Mouse (Mus musculus): Measurements from ENCODE around the gene Krr1.

The Krr1 gene

DNA sequence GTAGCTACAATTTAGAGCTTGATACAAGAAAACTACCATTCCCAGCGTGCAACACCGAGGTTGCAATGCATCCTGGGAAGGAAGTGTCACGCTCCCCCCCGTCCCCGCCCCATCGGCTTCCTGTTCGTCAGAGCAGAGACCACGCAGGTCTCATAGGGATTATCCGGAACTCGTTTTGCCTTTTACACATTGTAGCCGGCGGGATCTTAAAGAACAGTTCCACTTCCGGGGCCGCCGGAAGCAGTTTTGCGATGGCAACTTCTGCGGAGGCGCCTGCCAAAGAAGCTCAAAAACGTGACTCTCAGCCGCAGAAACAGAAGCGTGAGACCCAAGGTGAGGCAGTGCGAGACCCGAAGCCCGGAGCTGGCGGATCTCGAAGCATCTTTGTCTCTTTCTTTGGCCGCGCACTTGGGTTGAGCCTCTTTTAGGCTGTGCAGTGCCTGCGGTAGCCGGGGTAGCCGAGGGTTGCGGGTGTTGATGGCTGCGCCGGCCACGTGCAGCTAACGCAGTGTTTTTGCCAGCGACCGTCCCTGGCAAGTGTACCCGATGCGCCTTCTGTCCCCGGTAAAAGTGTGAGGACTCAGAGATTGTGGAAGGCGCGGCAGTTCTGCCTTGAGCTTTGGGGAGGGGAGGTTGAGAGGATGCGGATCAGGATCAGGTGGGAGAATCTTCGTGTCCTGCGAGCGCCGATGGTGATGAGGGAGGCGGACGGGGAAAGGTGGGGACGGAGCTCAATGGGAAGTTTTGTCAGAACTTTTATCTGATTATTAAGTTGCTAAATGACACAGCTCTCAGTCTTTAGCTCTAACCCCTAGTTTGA is at the start of gene Krr1:
Gene Krr1 (plus strand): TSS at position 123 of the 820 bp plus-strand sequence.
- peak; percentile 41 for DNase-seq (ENCODE audit: low spot score)

DNA sequence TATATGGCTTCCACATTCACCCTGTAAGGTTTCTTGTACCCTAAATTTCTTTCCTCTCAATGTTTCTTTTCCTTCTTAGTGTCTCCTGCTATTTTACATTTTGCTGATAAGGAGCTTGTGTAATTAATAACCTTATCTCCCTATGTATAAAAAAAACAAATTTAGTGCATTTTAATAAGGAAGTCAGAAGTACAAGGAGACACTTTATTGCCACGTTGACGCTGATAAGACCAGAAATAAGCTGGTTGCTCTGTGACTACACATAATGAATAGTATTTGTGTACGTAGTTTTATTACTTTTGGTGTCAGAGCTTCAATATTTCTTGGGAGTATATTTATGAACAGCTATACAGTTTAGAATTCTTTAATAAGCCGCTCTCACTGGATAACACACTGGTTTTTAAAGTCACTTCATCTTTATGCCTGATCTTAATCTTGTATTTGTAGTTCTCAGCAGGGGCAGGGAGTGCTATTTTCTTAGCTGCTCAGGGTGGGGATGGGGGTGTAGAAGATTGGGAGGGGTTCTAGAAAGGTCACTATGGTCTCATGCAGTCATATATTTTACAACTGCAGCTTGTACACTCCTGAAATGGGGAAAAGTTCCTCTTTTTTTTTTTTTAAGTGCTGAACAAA is 48.8 kb upstream of the Krr1 start:
- no peak for DNase-seq (ENCODE audit: low spot score)

DNA sequence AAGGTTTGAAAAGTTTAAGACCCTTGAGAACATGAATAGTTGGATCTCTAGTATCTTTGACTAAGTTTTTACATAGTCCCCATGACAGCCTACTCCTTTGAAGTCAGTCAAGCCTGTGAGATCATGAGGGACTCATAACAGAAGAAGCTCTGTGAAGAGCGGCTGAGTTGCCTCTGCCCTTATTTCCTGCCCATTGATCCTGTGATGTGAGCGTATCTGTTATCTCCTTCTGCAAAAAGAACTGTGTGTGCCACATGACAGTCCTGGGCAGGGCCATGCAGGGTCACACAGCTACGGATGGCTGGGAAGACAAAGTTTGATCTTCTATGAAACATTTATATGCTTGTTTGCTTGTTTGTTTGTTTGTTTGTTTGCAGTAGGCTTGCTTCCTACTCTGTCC is 48.3 kb upstream of the Krr1 start:
- no peak for DNase-seq (ENCODE audit: low spot score)

DNA sequence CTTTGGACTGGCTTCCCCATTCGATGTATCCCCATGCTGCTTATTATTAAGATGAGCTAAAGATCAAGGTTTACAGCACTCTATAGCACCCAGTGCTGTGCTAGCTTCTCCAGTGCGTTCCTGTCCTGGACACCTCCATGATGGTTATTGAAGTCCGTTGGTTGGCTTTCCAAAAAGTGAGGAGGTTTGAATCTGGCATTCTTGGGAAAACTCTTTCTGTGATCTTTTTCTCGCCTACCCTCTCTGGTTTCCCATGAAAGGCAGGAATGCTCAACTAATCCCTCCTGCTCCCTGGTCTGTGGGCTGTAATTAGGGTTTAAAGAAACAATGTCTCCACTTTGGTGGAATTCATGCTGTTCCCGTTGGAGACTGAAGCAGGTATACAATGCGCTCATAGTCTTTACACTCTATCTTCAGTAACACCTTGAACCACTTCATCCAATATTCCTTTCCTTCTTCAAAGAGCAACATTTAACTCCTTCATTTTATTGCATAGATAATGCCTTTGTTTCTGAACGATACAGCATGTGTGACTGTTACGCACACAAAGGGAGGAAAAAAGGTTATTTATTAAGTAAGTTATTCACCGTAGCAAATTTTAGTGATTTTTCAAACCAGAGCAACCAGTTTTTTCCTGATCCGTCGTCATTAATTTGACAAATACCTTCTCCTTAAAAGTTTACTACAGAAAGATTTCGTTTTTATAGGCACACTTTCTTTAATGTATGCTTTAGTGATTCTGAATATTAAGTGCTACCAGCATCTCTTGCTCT is 47.6 kb upstream of the Krr1 start:
- DNase-seq (ENCODE audit: low spot score): no peak

DNA sequence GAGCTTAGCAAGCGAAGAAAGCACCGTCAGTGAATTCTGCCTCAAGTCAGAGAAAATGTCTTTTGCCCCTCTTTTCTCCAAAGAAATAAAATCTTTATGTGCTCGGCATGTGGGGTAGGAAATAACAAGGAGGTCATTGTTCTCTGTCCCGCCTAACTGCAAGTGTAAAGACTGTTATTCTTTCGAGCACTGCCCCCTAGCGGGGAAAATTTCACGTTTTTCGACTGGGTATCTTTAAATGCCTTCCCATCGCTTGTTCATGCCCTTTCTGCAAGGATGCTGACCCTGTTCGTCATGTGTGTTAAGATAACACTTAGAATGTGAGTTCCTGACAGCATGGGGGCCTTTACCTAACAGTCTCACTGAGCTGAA is 47.0 kb upstream of the Krr1 start:
- peak; percentile 69 for DNase-seq (ENCODE audit: low spot score)

DNA sequence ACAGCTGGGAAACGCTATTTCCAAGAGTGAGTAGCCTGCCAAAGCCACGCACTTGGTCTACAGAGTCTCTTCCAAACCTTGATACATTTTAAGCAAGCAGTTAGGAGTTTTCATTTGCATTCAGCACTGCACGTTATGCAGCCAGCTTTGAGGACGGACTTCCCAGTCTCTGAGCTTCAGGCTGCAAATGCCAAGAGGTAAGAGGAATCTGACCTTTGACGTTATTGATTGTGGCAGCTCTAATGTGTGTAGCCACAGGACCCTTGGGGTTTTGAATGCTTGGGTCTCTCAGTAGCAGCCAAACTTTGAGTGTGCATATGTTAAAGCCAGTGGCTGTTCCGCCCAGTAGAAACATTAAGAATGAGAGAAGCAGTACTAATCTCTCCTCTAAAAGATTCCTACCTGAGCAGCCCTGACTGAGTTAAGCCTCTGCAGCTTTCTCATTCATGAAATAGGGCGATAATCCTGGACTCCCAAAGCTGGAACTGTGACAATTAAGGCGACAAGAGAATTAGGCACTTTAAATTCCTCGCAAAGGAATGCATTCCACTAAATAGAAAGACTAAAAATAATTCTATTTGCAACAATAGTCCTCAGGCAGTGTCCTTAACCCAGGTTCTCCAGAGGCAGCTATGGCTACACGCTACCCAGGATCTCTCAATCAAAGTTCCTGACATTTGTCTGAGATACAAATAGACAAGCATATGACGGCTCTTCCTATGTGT is 39.7 kb upstream of the Krr1 start:
- no peak for DNase-seq (ENCODE audit: low spot score)

DNA sequence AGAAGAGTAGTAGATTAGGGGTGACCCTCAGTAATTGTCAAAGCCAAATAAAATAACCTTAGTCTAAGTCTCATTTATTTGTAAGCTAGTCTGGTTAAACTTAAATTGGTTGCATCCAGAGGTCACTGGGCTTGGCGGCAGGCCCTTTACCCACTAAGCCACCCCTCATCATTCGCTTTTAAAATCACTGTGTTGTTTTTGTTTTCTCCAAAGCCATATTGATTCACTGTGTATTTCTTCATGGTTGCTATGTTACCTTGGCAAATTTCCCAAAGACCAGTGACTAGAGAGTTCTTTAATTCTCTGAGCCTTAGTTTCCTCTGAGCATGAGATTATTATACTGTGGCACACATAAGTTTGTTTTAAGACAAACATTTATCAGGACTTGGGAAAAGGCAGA is 37.3 kb upstream of the Krr1 start:
- no peak for DNase-seq (ENCODE audit: low spot score)

DNA sequence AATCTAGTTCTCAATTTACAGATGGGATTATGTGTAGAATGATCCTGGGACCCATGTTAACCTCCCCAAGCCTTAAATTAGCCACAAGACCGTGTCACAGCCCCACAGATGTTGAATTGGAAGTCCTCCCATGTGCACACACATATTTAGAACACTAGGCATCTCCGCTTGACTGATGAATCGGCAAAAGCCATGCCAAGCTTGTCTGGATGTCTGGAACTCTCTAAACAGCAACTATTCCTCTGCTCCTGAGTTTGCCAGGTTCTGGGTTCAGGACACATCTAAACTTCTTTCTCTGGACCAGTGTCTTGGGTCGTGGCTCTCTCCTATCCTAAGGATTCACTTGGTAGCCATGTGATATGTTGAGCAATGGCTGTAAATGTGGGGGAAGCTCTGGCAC is 36.4 kb upstream of the Krr1 start:
- DNase-seq (ENCODE audit: low spot score): no peak

DNA sequence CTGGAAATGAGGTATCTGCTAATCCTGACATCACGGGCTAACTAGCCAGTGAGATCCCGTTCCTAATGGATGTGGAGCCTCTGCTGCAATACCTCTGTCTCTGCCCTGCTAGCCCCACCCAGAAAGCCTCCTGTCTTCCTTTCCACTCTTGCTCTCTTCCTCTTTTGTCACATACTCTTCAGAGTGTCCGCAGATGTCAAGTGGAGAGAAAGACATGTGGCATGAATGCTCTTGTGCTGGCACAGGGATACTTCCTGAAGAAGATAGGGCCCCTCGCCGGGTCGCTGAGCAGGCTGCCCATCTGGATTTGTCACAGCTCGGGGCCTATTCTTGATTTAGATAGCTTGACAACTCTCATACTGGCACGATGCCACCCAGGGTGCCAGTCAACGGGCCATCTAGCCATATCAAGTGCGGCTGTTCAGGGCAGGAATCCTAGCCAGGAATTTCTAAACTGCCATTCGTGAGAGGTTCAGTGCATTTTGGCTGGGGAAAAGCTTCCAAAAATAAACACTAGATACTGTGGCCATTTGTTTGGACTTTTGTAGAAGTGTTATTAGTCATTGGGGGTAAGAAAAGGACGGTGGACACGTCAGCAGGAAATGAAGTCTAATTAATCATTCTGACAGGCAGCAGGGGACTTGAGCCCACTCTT is 35.8 kb upstream of the Krr1 start:
- no peak for DNase-seq (ENCODE audit: low spot score)

DNA sequence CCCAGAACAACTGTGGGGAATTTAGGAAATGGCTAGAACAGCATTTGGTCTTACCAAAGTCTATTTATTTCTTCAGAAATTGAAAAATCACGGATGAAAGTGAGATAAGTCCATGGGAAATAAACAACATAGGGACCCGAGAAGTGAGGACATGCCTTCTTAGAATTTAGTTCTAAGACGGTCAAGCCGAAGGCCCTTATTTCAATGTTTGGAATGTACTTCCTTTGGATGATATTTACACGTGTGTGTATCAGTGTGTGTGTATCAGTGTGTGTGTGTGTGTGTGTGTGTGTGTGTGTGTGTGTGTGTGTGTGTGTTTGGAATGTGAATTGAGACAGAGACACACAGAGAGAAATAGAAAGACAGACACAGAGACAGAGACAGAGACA is 35.3 kb upstream of the Krr1 start:
- DNase-seq (ENCODE audit: low spot score): no peak

DNA sequence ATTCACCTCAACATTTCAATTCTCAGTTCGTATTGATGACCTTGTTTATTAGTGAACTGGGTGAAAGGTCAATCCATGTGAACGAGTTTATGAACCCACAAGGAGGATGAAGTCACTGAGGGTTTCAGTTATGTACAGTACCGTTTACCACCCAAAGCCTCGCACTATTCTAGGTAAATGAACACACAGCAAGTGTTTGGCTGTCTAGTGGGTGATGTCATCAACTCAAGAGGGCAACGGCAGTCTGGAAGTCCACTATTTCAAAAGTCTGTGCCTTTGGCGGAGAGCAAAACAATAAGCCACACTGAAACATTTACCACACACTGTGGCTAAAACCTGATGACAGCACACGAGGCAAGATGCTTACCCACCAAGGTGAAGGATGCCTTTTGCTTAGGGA is 29.4 kb upstream of the Krr1 start:
- no peak for DNase-seq (ENCODE audit: low spot score)

DNA sequence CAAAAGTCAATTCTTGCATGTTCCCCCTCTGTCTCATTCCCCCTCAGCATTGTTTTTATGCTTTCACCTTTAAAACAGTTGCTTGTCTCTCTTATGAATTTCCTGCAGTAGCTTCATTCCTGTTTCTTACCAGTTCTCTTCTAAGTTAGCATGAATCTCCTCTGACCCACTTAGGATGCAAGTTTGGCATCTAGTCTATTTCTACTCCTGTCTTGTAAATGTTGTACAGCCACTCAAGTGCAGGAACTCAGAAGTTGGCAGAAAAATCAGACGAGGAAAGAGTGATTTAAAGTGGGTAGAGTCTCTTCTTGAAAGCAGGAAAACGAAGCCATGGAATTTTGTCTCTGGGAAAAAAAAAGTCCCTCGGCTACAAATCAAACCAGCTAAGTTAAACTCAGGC is 26.9 kb upstream of the Krr1 start:
- DNase-seq (ENCODE audit: low spot score): no peak

DNA sequence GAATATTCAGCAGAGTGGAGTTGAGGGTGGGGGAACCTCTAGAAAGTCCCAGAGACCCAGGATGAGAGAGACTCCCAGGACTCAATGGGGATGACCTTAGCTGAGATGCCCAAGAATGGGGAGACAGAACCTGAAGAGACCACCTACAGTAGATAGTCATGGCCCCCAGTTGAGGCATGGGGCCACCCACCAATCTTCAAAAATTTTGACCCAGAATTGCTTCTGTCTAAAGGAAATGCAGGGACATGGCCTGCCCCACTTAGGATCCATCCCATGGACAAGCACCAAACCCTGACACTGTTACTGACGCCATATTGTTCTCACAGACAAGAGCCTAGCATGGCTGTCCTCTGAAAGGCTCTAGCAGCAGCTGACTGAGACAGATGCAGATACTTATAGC is 24.4 kb upstream of the Krr1 start:
- DNase-seq (ENCODE audit: low spot score): no peak

DNA sequence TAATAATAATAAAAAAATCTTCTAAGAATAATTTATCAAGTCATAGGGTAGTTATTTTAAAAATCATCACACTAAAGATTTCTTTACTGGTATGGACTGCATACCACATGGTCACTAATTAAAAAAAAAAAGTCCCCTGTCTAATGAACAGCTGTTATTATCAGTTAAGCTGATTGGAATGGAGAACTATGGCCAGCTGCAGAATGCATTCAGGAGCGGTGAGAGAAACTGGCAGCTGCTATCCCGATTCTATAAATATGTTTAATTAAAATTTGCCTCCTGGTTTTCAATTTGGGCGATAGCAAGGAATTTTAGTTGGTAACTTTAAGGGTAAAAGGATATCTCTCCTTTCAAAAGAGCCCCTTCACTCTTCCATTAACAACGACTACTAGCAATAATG is 23.5 kb upstream of the Krr1 start:
- no peak for DNase-seq (ENCODE audit: low spot score)

DNA sequence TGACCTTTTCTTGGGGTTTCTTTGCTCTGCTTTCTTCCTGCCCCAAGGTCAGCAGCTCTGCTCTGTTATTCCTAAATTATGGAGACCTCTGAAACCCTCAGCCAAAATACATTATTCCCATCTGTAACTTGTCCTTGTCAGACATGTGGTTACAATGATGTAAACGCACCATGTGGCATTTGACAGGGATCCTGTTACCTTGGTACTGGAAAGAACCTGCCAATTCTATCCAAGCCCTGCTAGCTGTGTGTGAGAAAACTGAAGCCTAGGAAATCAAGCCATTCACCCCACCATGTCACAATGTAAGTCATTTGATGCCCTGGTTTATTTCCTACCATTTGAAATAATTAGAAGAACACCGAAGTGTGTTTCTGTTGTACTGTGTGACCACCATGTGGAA is 16.6 kb upstream of the Krr1 start:
- no peak for DNase-seq (ENCODE audit: low spot score)

DNA sequence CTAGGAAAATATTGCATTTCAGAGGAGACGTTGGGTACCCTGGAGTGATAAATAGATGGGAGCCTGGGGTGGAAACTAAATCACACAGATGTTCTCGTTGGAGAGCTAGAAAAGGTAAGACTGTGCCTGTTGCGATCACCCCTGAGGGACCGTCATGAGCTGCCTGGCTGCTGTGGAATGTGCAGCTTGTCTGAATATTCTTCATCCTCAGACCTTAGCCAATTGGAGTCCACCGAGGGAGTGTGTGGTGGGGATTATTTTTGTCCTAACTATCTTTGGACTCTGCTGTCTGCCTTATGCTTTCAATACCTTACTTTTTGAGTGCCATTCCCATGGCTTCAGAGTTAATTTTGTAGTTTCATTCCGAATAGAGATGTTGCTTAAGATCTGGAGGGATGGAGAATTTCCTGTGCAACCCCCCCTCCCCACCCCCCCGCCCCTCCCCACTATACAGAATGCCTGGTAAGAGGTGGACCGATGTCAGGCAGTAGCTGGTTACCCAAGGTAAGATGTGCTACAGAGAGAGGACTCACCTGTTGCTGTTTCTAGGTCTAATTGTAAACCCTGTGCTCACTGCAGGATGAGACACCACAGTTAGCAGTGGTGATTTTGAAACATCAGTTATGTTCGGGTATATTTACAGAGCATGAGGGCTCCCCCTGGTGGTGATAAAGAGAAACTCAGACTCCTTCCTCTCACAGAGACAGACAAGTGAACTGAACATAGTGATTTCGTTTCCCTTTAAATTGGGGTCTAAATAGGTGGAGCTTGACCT is 15.0 kb upstream of the Krr1 start:
- no peak for DNase-seq (ENCODE audit: low spot score)

DNA sequence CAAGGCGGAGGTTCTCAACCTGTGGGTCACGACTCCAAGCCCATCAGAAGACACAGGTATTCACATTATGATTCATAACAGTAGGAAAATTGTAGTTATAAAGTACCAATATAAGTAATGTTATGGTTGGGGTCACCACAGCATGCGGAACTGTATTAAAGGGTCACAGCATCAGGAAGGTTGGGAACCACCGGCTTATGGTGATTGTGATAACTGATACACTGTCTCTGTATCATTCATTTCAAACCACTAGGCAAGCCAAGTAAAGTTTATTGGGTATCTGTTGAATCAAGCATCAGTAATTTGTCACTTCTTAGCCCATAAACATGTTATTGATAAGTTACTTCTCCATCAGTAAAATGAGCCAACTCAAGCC is 14.4 kb upstream of the Krr1 start:
- no peak for DNase-seq (ENCODE audit: low spot score)

DNA sequence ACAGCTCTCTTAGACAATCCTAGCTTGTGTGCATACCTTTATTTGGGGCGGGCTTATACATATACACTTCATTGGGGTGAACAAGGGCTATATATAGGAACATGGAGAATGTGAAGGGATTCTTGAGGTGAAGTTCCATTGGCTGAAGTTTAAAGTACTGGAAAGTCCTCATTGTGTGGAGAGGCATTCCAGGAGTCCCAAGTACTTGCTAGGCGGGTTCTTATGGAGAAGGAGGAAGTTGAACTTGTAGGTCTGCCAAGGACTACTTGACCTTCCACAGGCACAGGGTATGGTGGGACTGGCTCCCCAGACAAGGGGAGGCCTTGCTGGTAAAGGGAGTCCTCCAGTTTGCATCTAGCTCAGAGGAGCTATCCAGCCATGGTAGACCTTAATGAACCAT is 13.1 kb upstream of the Krr1 start:
- no peak for DNase-seq (ENCODE audit: low spot score)

DNA sequence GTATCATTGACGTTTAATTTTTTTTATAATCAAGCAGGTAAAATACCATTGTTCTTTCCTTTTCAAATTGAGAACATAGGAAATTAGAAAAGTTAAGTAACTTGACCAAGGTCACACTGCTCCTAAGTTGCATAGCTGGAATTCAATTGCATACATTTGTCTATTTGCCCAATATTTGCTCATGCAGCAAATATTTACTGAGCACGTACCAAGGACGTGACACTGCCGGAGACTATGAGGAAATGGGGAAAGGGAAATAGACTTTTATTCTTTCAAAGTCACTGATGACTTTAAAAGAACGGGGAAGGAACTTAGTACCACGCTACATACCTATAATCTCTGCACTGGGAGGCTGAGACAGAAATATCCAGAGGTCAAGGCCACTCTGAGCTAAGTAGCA is 12.0 kb upstream of the Krr1 start:
- DNase-seq (ENCODE audit: low spot score): no peak

DNA sequence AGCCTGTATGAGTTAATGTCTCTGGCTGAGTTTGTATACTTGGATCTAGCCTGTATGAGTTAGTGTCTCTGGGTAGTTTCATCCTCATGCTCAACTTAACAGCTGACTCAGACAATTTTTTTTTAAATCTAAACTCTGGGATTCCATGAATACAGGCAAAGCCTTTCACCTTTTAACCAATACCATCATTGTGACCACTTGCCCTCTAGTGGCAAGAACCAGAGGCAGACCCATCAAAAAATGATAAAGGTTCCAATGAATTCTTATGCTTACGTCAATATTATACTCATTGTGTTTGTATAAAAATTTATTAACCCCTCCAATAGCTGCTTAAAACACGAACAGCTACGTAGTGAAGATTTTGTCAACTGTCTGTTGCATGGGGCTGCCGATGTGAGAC is 6.1 kb upstream of the Krr1 start:
- DNase-seq (ENCODE audit: low spot score): no peak

DNA sequence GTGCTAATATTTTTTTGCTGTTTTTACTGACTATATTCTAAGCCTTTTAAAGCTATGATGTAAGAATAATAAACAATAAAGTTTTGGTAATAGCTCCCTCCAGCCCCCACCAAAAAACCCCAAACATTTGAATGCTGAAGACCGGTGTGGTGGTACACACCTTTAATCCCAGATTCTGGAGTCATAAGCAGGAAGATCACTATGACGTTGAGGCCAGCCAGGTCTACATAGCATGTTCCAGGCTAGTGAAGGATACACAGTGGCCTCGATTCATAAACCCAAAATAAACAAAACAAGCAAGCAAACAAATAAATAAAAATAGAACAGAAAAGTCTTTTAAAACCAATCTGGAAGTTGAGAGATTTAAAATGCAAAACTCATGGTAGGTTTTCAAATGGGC is 535 bp upstream of the Krr1 start:
- DNase-seq (ENCODE audit: low spot score): no peak
